Mouse (Mus musculus) liver, adult (tissue): ENCODE measurements at regions not wholly inside any gene's neighbourhood (a gene's known extent, or its start where the extent isn't known, plus 50 kb on each side); places are given as distances from the start of the nearest gene placed in this dataset.

ENCODE experiments used
- GATA4 ChIP-seq: IDR thresholded peaks from 2 replicates; pipeline ENCODE4 v1.6.1; 2014; ENCODE audit warnings: mild to moderate bottlenecking, low read length; ENCODE audit not compliant: insufficient replicate concordance

DNA sequence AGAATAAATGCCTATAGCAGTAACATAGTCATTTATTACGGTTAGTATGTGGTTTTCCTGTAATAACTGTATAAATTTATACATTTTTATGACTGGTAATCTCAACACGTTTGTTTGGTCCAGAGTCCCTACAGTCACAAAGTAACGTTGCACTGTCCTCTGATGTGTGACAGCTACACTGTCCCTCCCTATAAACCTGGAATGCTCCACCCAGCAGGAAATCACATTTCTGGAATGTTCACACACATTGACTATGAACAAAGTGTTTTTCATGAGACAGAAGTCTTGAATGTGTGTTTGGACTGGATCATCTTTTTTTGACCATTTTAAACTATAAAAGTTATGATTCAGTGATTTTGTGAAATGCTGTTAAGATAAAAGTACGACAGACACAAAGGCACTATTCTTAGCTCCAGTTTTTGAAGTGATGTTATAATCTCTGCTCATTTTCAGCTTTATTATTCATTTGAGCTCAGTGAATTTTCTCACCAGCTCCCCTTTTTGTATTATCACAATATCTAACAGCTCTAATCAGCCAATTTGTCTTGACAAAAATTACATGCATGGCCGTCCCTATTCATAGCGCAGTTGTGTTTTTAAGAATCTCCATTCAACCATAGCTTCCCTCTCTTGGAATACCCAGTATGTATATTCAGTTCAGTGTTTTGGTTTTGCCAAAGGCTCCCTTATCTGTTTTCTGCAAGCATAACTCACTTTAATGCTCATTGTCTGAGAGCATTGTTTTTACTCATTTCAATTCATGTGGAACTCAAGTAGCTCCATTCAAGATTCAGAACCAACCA lies 257.0 kb upstream of the Fam98a start:
- no peak for TF ChIP-seq GATA4

DNA sequence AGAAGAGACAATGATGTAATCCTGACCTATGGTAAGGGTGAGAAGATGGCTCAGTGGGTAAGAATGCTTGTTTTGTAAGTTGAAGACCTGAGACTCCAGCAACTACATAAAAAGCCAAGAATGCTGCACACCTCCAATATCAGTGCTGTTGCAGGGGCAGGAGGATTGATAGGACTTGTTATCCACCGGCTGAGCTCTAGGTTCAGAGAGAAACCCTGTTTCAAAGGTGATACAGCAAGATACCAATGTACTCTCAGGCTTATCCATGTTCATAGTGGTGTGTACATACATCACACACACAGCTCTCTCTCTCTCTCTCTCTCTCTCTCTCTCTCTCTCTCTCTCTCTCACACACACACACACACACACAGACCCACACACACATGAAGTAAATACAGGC lies 256.3 kb upstream of the Fam98a start:
- TF ChIP-seq GATA4, result no peak

DNA sequence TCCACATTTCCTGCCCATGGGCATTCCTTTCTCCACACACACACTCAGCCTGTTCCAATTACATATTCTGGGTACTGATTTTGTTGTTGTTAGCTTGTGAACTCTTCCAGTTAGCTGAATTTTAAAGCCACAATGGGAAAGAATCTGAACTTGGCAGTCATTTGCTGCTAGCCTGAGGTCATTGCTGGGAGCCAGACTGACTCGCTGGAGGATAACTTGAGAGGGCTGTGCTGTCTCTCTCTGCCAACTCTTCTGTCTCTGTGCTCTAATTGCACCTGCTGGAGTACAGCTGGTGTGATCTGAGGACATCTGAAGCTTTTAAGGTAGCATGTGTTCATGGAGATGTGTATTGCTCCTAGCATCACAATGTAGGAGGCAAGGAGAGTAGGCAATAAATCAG lies 252.6 kb upstream of the Fam98a start:
- no peak for TF ChIP-seq GATA4

DNA sequence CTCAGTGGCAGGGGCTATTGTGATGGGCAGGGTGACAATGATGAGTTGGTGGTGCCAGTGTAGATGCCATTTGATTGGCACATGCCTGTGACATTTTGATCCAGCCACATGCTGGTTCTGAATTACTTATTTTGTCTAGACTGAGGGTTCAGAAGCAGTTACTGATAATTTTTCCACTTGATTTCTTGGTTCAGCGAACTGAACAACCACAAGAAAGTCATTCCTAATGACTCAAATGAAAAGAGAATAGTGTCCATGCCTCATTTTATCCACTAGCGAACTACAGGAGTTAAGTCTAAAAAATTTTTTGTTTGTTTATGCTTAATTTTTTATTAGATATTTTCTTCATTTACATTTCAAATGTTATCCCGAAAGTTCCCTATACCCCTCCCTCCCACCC lies 244.6 kb upstream of the Fam98a start:
- no peak for TF ChIP-seq GATA4

DNA sequence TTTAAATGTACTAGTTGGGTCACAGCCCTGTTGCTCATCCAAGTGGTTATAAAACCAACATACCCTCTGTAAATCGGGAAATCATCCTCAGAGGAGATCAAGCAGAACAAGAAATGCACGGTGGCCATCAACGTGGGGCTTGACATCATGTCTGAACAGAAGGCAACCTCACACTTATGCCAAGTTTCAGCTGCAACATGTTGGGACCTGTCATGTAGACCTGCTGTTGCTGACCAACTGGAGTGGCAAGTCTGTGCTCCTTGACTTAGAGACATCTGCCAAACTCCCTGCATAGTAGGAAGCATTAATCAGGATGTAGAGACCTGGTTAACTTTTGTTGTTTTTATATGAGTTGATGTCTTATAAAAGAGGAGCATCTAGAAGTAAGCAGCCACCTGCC lies 244.0 kb upstream of the Fam98a start:
- TF ChIP-seq GATA4, result no peak

DNA sequence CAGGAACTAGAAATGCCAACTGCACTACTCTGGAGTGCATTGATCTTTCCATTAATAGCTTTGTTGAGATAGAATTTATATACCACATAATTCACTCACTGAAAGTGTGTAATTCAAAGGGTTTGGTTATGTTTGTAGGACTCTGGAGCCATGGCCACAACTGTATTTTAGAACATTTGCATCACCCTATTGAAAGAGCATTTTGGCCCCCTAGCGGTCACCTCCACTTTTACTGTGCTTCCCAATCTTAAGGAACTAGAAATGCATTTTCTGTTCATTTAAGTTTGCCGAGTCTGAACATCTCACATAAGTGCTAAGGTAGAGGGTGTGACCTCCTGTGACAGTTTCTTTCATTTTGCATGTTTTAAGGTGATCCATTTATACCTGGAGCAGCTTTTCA lies 228.0 kb upstream of the Fam98a start:
- TF ChIP-seq GATA4, result no peak

DNA sequence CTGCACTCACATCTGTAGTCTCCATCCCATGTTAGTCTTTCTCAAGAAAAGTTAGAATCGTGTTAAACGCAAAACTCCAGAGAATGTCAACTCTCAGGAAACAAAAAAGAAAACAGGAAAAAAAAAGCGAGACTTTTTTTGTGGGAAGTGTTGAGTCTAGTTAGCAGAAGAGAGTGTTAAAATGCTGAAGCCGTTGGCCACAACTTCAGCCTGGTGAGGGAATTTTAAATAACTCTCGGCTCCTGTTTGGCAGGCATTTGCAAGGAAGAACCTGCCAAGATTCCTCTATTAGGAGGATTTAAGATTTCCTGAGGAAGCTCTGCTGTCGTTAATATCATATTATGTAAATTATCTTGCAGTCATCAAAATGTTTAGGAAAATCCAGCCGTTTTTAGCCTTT lies 224.9 kb upstream of the Fam98a start:
- TF ChIP-seq GATA4, result no peak

DNA sequence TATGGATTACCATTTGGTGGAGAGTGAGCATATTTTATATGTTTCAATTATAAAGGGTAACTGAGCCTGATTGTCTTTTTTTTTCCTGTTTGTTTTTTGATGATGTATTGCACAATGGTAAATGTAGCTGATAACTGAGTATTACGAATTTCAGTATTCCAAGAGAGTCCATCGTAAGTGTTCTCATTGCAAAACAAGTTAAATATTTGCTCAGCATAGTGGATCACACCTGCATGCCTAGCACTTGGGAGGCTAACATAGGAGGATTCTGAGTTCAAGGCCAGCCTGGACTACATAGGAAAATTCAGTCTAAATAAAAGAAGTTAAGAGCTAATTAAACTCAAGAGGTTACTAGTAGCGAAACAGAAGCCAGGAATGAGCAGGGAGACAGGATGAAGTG lies 223.8 kb upstream of the Fam98a start:
- TF ChIP-seq GATA4, result peak; percentile 41; the same call in 1 of the 2 replicates

DNA sequence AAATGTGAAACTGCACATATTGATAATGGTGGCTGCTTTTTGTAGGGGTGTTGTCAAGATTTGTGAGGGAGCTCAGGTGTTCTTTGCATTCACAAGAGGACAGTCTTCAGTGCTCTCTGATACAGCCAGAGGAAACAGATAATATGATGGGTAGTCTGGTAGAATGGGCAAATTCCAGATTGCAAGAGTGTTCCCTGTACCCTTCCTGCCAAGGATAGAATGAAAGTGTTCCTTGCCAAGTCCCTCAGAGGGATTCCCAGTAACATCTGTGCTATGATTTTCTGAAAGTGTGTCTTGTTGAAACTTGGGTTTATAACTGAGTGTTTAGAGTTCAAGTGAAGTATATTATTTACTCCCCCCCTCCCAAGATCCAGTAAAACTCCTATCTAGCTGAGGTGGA lies 221.1 kb upstream of the Fam98a start:
- no peak for TF ChIP-seq GATA4

DNA sequence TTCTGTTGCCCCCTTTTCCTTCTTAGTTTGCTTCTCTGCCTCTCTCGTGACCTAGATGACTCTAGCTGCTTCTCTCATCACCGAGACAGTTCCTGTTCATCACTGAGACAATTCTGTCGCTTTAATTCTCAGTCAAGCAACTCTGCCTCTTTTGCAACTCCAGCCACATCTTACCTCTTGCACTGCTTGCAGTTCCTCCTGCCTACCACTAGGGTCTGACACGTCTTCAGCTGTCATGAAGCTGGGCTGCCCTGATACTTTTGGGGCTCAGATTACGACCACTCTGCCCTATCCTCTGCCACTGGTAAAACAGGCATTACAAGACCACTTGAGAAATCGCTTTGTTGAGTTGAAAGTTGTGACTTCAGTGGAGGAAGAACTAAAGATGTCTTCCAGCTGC lies 216.9 kb upstream of the Fam98a start:
- TF ChIP-seq GATA4, result no peak

DNA sequence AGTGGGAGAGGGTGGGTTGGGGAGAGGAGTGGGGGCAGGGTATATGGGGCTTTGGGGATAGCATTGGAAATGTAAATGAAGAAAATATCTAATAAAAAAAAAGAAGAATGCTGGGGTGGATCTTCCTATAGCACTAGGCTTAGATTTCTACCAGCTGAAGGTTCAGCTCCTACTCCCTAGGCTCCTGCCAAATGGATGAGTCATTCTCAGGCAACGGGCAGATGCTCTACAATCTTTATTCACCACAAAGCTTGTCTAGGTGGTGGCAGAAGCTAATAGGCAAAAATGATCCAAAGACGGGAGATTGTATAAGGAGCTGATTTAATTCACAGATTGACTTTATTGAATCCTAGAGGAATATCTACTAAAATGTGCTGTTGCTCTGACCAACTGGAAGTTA lies 211.6 kb upstream of the Fam98a start:
- TF ChIP-seq GATA4, result no peak

DNA sequence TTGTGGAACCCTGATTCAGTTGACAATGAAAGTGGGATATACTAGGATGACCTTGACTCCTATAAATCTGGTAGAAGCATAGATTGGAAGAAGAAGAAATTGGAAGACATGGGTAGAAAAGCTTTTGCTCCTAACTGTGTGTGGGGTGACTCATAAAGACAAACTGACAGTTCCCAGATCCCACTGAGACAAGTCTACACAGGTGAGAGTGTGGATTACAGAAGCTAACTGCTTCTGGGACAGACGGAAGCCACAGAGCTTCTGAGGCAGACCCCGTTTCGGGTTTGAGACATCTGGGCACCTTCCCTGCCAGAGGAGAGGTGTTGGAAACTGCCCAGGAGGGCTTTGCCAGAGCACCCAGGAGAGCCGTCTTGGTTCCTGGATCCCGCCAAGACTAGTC lies 204.7 kb upstream of the Fam98a start:
- no peak for TF ChIP-seq GATA4

DNA sequence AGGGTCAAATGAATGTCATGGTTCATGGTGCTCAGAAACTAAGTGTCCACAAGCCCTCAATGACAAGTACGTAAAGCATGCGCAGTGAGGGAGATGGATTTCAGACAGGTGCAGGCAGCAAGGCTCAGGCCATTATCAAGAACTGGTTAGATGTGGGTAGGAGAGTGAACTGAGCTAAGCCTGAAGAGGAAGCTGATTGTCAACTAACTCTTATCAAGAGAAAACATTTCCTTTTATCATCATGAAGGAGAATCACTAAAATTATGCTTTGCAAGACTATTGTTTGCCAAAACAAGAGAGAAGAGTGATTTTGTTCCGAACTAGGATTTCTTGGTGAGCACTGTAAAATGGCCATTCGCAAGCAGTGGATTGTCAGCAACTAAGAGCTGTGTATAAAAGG lies 164.7 kb upstream of the Fam98a start:
- TF ChIP-seq GATA4, result no peak

DNA sequence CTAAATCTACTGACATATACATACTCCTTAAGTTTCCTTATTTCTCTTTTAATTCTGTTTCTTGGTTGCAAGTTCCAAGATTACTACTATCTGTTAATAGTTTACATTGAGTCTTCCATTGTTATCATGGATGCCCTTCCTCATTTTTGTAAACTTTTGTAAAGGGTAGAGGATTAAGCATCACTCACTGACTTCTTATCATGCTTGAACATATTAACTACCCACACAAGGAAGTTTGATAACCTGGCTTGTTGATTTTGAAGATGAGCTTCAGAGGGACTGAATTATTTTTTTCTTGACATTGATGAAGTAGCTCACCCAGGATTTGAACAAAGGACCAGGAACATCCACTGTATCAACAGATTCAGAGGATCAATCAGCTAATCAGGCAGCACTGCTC lies 162.8 kb upstream of the Fam98a start:
- no peak for TF ChIP-seq GATA4

DNA sequence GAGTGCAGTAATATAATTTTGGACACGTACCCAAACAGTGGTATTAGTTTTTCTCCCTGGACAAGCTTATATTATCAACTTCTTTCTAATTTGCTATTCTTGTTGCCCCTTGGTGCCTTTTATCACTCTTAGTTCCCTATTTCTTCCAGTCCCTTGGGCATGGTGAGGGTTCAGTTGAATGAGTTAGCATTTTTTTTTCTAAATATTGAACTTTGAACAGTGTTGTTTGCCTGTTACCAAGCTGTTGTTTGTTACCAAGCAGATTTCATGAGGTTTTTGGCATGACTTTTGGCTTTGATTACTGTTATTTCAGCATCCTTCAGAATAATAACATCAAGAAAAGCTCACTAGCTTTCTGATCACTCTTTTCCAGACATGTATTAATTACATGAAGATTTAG lies 162.3 kb upstream of the Fam98a start:
- TF ChIP-seq GATA4, result no peak

DNA sequence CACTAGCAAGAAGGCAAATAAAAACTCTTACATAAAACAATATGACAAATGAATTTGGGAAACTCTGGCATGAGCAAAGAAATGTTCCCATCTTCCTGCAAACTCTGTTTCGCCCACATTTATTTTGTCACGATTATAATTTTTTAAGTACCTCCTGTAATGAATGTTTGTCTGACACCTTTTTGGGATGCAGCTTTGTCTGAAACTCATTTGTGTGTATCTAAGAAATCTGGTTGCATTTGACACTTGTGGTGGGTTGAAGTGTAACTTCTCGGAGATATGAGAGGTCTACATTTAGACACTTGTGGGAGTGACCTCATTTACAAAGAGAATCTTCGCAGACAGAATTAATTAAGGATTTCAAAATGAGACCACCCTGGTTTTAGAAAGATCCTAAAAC lies 155.9 kb upstream of the Fam98a start:
- TF ChIP-seq GATA4, result no peak

DNA sequence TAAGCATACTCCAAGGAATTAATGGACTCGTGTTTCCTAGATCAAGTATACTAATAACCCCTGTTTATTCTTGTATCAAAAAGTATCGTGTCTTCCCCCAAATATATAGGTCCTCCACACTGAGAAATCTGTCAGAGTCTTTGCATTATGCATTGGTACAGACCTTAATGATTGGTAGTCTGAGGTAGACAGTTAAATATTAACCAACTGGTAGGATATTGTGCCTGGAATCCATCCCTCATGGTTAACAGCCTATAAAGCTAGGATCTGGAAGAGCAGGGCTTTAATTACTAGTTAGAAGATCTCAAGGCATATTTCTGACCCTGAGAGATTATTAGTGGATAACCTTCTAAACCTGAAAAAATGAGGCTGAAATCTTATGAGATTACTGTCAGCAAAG lies 153.6 kb upstream of the Fam98a start:
- no peak for TF ChIP-seq GATA4
